Mouse (Mus musculus) intestine, embryonic 16.5 days (tissue): ENCODE measurements at regions not wholly inside any gene's neighbourhood (a gene's known extent, or its start where the extent isn't known, plus 50 kb on each side); places are given as distances from the start of the nearest gene placed in this dataset.
A peak's percentile ranks its signal among the peaks of the same experiment; 100 is the strongest.

Experiments
- ATAC-seq: fragments of 200-750 bp; cut with Nextera tagmentation; 2 replicates; pipeline ENCODE4 v1.8.0; 2017; ENCODE audit warnings: moderate TSS enrichment, moderate library complexity
- H3K27ac ChIP-seq: fragments of 300-500 bp; sonication (generic); 2 replicates; pipeline ENCODE4 v1.5.1; 2014; ENCODE audit warnings: mild to moderate bottlenecking, low read length
- H3K27me3 ChIP-seq: fragments of 300-500 bp; sonication (generic); replicated peaks from 2 replicates; pipeline ENCODE4 v1.6.1; 2014; ENCODE audit warnings: low read length, control low read depth, mixed read lengths; ENCODE audit not compliant: control insufficient read depth, insufficient read depth
- H3K36me3 ChIP-seq: fragments of 300-500 bp; sonication (generic); 2 replicates; pipeline ENCODE4 v1.6.1; 2014; ENCODE audit warnings: low read length, control low read depth; ENCODE audit not compliant: control insufficient read depth, insufficient read depth
- H3K4me1 ChIP-seq: fragments of 300-500 bp; sonication (generic); 2 replicates; pipeline ENCODE4 v1.6.1; 2014; ENCODE audit warnings: low read length, control low read depth, mixed read lengths; ENCODE audit not compliant: control insufficient read depth, insufficient read depth
- H3K4me2 ChIP-seq: fragments of 300-500 bp; sonication (generic); 2 replicates; pipeline ENCODE4 v1.6.1; 2014; ENCODE audit warnings: low read depth, low read length, control low read depth
- H3K4me3 ChIP-seq: fragments of 300-500 bp; sonication (generic); 2 replicates; pipeline ENCODE4 v1.5.1; 2014; ENCODE audit warnings: mild to moderate bottlenecking, low read length
- H3K9ac ChIP-seq: fragments of 300-500 bp; sonication (generic); 2 replicates; pipeline ENCODE4 v1.6.1; 2014; ENCODE audit warnings: low read depth, low read length
- H3K9me3 ChIP-seq: fragments of 300-500 bp; sonication (generic); 2 replicates; pipeline ENCODE4 v1.6.1; 2016; ENCODE audit warnings: low read length, control low read depth; ENCODE audit not compliant: control insufficient read depth
- WGBS: fragments of 180-500 bp; shearing (Covaris S2); extraction: QIAGEN DNeasy Blood & Tissue Kit; methylation state at CpG from one replicate; pipeline ENCODE4 v1.1.7; 2014; 5-methylcytosine and 5-hydroxymethylcytosine counted together

- no peak overlapping the region for H3K4me3 ChIP-seq
- no peaks in the 10 kb centered on the region for H3K36me3 ChIP-seq
- H3K27me3 ChIP-seq: no peaks in the 10 kb centered on the region
- no peak for ATAC-seq
- WGBS: 70% methylated on average over 7 of the region's 7 CpGs
- H3K9ac ChIP-seq: no peak overlapping the region
- H3K9me3 ChIP-seq: no peaks in the 10 kb centered on the region
- peaks cover 4% of the 10 kb centered on the region for H3K4me1 ChIP-seq
- no peak overlapping the region for H3K27ac ChIP-seq
- no peak overlapping the region for H3K4me2 ChIP-seq
Observed at GRCm38 (mm10) chr8:109187617-109188016, 306.2 kb upstream of the Pmfbp1 start.

DNA sequence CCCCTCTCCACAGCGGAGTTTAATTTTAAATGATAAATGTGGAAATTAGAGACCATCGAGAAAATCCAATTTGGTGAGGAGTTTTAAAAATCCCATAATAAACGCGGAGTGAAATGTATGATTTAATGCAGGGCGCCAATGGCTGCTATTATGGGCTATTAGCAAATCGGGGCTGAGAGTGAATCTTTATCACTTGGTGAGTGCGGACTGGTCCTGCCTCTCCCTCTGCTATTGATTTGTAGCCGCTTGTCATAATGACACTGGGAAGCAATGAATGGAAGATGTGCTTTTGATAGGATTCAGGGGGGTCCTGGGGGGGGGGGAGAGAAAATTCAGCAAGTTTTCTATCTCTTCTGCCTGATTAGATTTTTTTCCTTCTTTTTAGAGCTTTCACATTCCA, 279.6 kb upstream of the Pmfbp1 start:
- H3K4me2 ChIP-seq: no peak overlapping the region
- no peak overlapping the region for H3K27ac ChIP-seq
- no peak overlapping the region for H3K4me3 ChIP-seq
- 73% methylated on average over 8 of the region's 8 CpGs for WGBS
- no peak overlapping the region for H3K9ac ChIP-seq
- no peaks in the 10 kb centered on the region for H3K4me1 ChIP-seq
- no peaks in the 10 kb centered on the region for H3K9me3 ChIP-seq
- H3K27me3 ChIP-seq: no peaks in the 10 kb centered on the region
- H3K36me3 ChIP-seq: no peaks in the 10 kb centered on the region
- no peak for ATAC-seq

- Histone ChIP-seq H3K9ac (no peak overlapping the region), H3K27me3 (no peaks in the 10 kb centered on the region), H3K4me2 (no peak overlapping the region), H3K4me1 (no peaks in the 10 kb centered on the region), H3K4me3 (no peak overlapping the region), H3K9me3 (no peaks in the 10 kb centered on the region), H3K27ac (no peak overlapping the region), H3K36me3 (no peaks in the 10 kb centered on the region)
- no peak for ATAC-seq
- 86% methylated on average over 5 of the region's 5 CpGs for WGBS
Observed at GRCm38 (mm10) chr8:109216318-109216717, 277.5 kb upstream of the Pmfbp1 start.

- Histone ChIP-seq H3K4me3 (no peak overlapping the region), H3K36me3 (no peaks in the 10 kb centered on the region), H3K4me2 (no peak overlapping the region), H3K4me1 (no peaks in the 10 kb centered on the region), H3K27me3 (no peaks in the 10 kb centered on the region), H3K27ac (no peak overlapping the region), H3K9ac (no peak overlapping the region), H3K9me3 (no peaks in the 10 kb centered on the region)
- WGBS: 91% methylated on average over 19 of the region's 19 CpGs
- no peak for ATAC-seq
Observed at GRCm38 (mm10) chr8:109217326-109217725, 276.5 kb upstream of the Pmfbp1 start.

DNA sequence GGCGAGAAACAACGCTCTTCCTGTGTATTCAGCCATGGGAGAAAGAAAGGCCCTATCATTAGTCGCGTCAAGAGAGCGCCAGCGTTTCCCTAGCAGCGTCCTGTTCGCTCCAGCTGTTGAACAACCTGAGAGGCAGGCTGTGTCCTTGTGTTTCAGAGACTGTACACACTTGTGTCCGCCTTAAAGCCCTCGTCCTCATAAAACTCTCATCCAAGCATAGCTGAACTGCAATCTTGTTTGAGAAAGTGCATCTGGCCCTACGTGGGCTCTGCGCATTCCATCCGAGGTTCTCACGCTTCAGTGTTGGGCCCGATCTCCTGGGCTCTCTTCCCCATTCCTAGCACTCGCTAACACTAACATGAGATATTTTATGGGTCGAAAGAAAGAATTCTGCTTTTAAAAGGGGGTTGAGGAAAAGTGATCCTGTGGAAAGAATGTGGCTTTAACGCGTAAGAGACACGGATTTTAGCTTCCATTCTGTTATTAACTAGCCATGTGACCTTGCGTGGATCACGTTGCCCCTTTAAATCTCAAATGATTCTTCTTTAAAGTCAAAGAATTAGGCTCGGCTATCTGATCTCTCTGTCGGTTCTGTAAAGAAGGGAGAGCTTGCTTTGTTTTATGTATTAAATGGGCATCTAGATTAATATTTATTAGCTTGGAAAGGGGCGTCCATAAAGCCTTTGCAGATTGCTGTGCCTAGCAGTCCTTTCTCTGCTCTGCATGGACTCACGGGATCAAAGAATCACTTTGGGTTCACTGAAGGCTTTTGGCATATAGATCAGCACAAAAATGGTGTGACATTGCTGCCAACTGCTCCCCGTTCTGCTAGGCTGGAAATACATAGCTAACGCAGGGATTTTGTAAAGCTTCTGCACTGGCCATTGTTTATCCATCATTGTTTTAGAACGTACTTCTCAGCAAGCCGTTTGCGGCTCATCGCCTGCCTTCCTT, 261.3 kb upstream of the Pmfbp1 start:
- 41% methylated on average over 32 of the region's 32 CpGs for WGBS
- H3K4me3 ChIP-seq: no peak overlapping the region
- ATAC-seq: peak; percentile 60

DNA sequence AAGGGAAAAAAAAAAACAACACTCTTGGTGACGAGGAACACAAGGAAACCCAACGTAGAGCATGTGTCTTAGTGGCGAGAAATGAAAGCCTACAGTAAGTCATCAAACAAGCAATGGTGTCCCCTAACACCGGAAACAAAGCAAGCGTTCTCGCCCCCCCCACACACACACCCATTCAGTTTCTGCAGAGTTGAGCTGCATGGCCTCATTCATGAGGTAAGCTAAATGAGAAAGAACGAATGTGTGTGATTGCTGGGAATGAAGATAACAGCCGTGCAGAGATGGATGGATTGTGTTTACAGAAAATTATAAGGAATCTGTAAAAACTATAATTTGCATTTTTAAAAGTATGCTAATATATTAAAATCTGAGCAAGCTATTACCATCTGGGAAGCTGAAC, 248.3 kb upstream of the Pmfbp1 start:
- no peak overlapping the region for H3K4me2 ChIP-seq
- no peaks in the 10 kb centered on the region for H3K27me3 ChIP-seq
- H3K27ac ChIP-seq: no peak overlapping the region
- H3K9me3 ChIP-seq: no peaks in the 10 kb centered on the region
- ATAC-seq: no peak
- no peak overlapping the region for H3K4me3 ChIP-seq
- H3K9ac ChIP-seq: no peak overlapping the region
- H3K36me3 ChIP-seq: no peaks in the 10 kb centered on the region
- no peaks in the 10 kb centered on the region for H3K4me1 ChIP-seq
- 65% methylated on average over 8 of the region's 8 CpGs for WGBS

More for the DNA sequence above, 261.3 kb upstream of the Pmfbp1 start:
- no peaks in the 10 kb centered on the region for H3K36me3 ChIP-seq
- no peak overlapping the region for H3K9ac ChIP-seq
- H3K9me3 ChIP-seq: no peaks in the 10 kb centered on the region
- H3K4me1 ChIP-seq: 0 out of 2 replicates have a peak, but pooled peaks cover 2% of the 10 kb centered on the region
- H3K27ac ChIP-seq: 0 out of 2 replicates have a peak overlapping the region, but pooled peaks have one; percentile 10
- H3K27me3 ChIP-seq: no peaks in the 10 kb centered on the region
- H3K4me2 ChIP-seq: 0 out of 2 replicates have a peak overlapping the region, but pooled peaks have one; percentile 16

- H3K36me3 ChIP-seq: no peaks in the 10 kb centered on the region
- H3K9me3 ChIP-seq: no peaks in the 10 kb centered on the region
- no peak overlapping the region for H3K27ac ChIP-seq
- H3K27me3 ChIP-seq: no peaks in the 10 kb centered on the region
- ATAC-seq: no peak
- H3K4me3 ChIP-seq: no peak overlapping the region
- H3K4me2 ChIP-seq: no peak overlapping the region
- H3K9ac ChIP-seq: no peak overlapping the region
- H3K4me1 ChIP-seq: no peaks in the 10 kb centered on the region
- WGBS: 79% methylated on average over 6 of the region's 6 CpGs
Observed at GRCm38 (mm10) chr8:109247875-109248274, 246.0 kb upstream of the Pmfbp1 start.

DNA sequence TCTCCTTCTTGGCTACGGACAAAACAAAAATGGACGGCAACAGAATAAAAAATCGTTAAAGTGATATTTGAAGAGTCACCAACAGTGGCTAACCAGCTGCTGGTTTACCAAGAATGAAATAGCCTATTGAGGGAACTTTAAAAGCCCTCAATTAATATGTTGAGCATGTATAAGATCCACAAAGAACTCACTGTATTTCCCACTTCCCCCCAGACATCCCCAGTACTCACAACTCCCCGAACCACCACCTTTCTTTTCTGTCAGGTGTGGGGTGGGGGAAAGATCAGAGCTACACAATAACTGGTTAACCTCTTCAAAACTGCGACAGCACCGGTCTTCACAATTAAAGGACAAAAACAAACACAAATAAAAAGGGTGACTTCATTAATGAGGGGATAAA, 245.5 kb upstream of the Pmfbp1 start:
- Histone ChIP-seq H3K4me1 (no peaks in the 10 kb centered on the region), H3K4me2 (no peak overlapping the region), H3K27me3 (no peaks in the 10 kb centered on the region), H3K4me3 (no peak overlapping the region), H3K9me3 (no peaks in the 10 kb centered on the region), H3K27ac (no peak overlapping the region), H3K36me3 (no peaks in the 10 kb centered on the region), H3K9ac (no peak overlapping the region)
- 76% methylated on average over 6 of the region's 6 CpGs for WGBS
- ATAC-seq: no peak

GRCm38 (mm10) chr8:109249256-109249655, 244.6 kb upstream of the Pmfbp1 start:
- no peaks in the 10 kb centered on the region for H3K36me3 ChIP-seq
- no peaks in the 10 kb centered on the region for H3K4me1 ChIP-seq
- H3K27me3 ChIP-seq: no peaks in the 10 kb centered on the region
- no peak overlapping the region for H3K27ac ChIP-seq
- H3K9ac ChIP-seq: no peak overlapping the region
- 84% methylated on average over 12 of the region's 12 CpGs for whole genome bisulfite sequencing
- no peak overlapping the region for H3K4me2 ChIP-seq
- H3K4me3 ChIP-seq: no peak overlapping the region
- no peaks in the 10 kb centered on the region for H3K9me3 ChIP-seq
- no peak for ATAC-seq
